Mouse (Mus musculus) mature B cell (primary cell): ENCODE results near the gene Slc4a11.

Source experiments
- in situ Hi-C: fragments of 300-500 bp; cut with MboI; formaldehyde crosslinking; loops from 2 replicates; pipeline ENCODE4 v1.14.3; 2019

The Slc4a11 gene

DNA sequence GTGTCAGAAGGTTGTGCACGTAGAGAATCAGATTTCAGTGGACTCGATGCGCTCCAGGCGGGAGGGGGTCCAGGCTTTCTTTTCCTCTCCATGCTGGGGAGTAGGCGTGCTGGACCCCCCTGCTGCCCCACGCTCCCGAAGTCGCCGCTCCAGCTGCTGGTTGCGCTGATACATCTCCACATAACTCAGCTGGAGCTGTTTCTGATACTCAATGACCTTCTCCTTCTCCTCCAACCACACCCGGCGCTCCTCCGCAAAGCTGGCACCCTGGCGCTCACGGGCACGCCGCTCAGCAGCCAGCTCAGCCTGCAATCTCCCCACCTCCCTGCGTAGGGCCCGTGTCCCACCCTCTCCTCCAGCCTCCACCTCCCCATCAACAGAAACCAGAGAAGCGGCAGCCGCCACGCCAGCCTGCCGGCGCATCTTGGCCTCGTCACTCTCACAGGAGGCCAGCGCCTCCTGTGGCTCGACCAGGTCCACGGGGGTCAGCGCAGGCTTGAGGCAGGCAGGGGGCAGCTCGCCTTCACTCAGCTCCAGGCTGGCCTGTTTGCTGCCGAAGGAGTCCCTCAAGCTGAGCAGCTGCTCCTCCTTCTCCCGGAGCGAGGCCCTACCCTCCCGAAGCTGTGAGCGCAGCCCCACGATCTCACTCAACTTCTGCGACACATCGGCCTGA is 62.4 kb downstream of the Slc4a11 start:
- in situ Hi-C loops, result no loop called here
